Mouse (Mus musculus) lung, postnatal 0 days (tissue): ENCODE data around the gene Myo1h.

ENCODE experiments used
- CTCF ChIP-seq: IDR thresholded peaks from 2 replicates; pipeline ENCODE4 v1.5.1; 2016; ENCODE audit warnings: antibody characterized with exemption, mild to moderate bottlenecking
- EP300 ChIP-seq: IDR thresholded peaks from 2 replicates; pipeline ENCODE4 v1.6.1; 2016; ENCODE audit warnings: antibody characterized with exemption, mild to moderate bottlenecking, control low read depth

- TF ChIP-seq EP300 (no peak), CTCF (no peak)
These were observed 79.2 kb downstream of the Myo1h start for GRCm38 (mm10) chr5:114368121-114368520.
